Mouse (Mus musculus): ENCODE measurements around the gene Gng7. TPM values are rescaled to one million over a fixed set of nuclear protein-coding genes. Genes with fewer than 3 reads are reported as not detected.

Gene Gng7
- total RNA-seq, 2 experiments from 2014 or later, result 2.3 to 2.5 TPM

DNA sequence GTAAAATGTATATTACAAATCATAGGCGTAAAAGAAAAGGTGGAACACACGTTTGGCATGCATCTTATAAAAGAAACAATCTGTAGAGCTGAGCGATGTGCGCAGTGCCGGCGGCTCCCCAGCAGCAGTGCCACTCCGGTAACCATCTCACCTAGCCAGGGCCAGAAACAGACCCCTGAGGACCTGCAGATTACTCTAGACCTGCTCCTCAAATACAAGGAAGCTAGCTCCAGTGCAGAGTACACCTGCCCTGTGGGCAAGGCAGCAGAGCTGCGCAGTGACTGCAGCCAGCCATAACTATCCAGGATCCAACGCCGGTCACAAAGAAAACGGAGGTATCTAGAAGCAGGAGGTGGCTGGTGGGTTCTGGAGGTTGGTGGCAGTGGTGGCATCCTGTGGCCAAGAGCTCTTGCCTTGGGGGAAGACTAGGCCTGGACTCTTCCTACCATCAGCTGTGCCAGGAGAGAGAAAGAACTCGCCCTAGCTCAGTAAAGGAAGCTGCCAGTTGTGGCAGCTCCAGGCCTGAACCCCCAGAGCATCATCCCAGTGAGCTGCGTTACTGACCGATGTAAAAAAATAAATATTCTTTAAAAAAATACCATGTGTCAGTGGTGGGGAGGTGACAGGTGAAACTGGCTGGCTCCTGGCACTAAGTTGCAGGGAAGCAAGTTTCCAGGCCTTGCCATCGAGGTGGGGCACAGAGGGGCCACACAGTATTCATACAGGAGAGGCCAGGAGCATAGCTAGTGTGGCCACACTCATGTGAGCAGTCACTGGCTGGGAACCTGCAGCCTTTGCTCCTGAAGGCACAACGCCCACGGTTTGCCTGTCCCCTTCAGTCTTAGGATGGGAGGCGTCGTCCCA, 113.1 kb downstream of the Gng7 start:
- no peak for DNase-seq (ENCODE audit: low spot score)

DNA sequence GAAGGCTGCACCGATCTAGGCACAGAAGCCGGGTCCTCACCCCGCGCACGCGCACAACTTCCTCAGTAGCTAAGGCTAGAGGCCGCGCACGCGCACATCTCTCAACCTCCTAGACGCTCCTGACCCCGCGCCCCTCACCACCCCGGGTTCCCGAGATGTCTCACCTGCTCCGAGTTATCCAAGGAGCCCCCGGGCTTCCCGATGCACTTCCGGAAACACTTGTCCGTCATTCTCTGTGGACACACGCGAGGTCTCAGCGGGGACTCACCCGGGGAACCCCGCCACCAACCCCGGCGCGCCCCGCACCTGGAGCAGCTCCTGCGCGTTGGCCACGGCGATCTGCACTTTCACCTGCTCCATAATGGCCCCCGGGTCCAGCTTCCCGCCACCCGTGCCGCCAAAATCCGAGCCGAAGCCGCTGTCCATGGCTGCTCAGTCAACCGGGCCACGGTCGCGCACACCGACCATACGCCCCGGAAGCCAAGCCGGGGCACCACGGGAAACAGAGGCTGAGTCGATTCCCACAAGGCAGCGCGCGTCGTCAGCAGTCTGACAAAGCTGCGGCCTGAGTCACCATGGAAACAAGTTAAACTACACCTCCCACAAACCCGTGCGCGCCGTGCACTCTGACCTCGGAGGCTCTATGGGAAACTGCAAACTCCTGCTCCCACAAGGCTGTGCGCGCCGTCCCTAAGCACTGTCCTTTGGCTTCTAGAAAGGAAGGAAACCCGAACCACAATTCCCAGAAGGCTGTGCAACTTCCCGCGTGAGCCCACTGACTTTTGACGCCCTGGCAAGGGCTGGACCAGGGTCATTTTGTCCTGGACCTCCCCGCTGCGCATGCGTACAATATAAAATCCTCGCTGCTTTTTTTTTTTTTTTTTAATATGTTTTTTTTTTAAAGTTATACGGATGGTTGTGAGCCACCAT, 114.2 kb downstream of the Gng7 start, which contains the start of gene Timm13:
Gene Timm13 (minus strand): TSS at position 652 of the 930 bp plus-strand sequence.
- DNase-seq (ENCODE audit: low spot score), result peak; percentile 99

DNA sequence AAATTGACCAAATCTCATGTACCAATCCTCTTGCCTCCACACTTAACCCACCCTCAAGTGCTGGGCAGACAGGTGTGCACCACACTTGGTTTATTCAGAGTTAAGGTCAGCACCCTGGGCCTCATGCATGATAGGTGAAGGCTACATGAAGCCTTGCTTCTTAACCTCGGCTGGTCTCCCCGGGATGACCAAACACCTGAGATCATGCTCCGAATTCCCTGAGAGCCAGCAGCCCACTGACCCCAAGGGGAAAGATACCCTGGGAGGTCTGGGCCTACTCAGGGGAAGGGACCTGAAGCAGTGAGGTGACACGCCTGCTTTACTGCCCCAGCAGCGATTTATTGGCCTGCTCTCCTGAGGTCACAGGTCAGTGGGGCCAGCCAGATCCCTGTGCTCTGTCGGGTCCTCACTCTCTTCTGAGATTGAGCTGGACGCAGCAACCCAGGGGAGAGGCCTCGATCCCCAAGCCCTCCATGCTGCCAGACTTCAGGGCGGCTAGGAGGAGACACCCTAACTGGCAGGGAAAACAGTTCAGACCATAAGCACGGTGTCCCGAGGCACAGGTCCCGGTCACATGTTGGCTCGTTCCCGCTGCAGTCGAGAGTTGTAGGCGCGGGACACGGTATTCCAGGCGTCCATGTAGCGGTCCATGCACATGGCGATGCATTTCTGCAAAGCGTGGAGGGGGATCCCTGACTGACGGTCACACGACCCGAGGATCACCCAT, 115.0 kb downstream of the Gng7 start:
- no peak for DNase-seq (ENCODE audit: low spot score)

DNA sequence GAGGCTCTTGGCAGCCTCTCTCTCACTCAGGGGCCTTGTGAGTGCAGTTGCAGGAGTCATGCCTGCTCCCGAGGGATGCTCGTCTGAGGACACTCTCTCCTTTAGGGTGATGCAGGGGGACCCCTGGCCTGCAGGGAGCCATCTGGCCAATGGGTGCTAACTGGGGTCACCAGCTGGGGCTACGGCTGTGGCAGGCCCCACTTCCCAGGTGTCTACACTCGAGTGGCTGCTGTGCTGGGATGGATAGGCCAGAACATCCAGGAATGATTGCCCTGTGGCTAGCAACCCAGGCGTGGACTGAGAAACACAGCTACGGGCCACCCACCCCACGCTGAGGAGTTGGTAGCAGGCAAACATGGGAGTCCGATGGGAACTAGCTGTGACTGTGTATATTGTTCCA, 115.7 kb downstream of the Gng7 start:
- no peak for DNase-seq (ENCODE audit: low spot score)

Other genes starting within 250 kb of the Gng7 start
- gene Sf3a2, start 216.7 kb downstream of the Gng7 start, total RNA-seq (2021), result 10 to 100 TPM; 27.3 to 27.6 TPM
- gene Plekhj1, start 216.3 kb downstream of the Gng7 start, total RNA-seq (2021), result 10 to 100 TPM; 24.3 to 25.8 TPM
- under 1 TPM; 0.31 to 0.32 TPM for gene Amh, start 209.7 kb downstream of the Gng7 start, total RNA-seq (2021)
- gene Jsrp1, start 201.4 kb downstream of the Gng7 start, total RNA-seq (2021), result 100 to 1,000 TPM; 448 to 461 TPM
- gene Oaz1, start 188.3 kb downstream of the Gng7 start, total RNA-seq (2021), result 100 to 1,000 TPM; 698 to 770 TPM
- gene Lingo3, start 170.9 kb downstream of the Gng7 start, total RNA-seq (2021), result 10 to 100 TPM in 1 of 2 experiments, 1 to 10 TPM in 1; 8.3 to 12.6 TPM
- gene Lsm7, start 159.7 kb downstream of the Gng7 start, total RNA-seq (2021), result 10 to 100 TPM; 12.6 to 14.7 TPM
- 10 to 100 TPM; 12.4 to 12.6 TPM for gene Sppl2b, start 159.7 kb downstream of the Gng7 start, total RNA-seq (2021)
- gene Tmprss9, start 143.1 kb downstream of the Gng7 start, total RNA-seq (2021), result not detected
- gene Timm13, start 114.0 kb downstream of the Gng7 start, total RNA-seq (2021), result 100 to 1,000 TPM; 109 to 127 TPM
- 1 to 10 TPM; 2.7 to 3.2 TPM for gene Lmnb2, start 96.7 kb downstream of the Gng7 start, total RNA-seq (2021)
- gene Gadd45b, start 84.9 kb downstream of the Gng7 start, total RNA-seq (2021), result 10 to 100 TPM; 17.3 to 25.0 TPM
- gene Diras1, start 10.7 kb upstream of the Gng7 start, total RNA-seq (2021), result under 1 TPM in 1 of 2 experiments, not detected in 1; 0.07 TPM
- gene Slc39a3, start 22.5 kb upstream of the Gng7 start, total RNA-seq (2021), result 10 to 100 TPM; 13.7 TPM
- 100 to 1,000 TPM; 101 to 103 TPM for gene Sgta, start 45.2 kb upstream of the Gng7 start, total RNA-seq (2021)
- 10 to 100 TPM; 21.1 to 26.0 TPM for gene Thop1, start 55.1 kb upstream of the Gng7 start, total RNA-seq (2021)
- gene Creb3l3, start 83.9 kb upstream of the Gng7 start, total RNA-seq (2021), result under 1 TPM in 1 of 2 experiments, not detected in 1; 0.09 TPM
- gene Map2k2, start 91.0 kb upstream of the Gng7 start, total RNA-seq (2021), result 100 to 1,000 TPM; 173 to 189 TPM
- 10 to 100 TPM; 22.1 to 24.5 TPM for gene Zbtb7a, start 120.3 kb upstream of the Gng7 start, total RNA-seq (2021)
- 10 to 100 TPM; 15.3 to 17.1 TPM for gene Pias4, start 153.0 kb upstream of the Gng7 start, total RNA-seq (2021)
- gene Eef2, start 161.7 kb upstream of the Gng7 start, total RNA-seq (2021), result 1,000 to 10,000 TPM; 1,320 to 1,335 TPM
- gene Dapk3, start 168.1 kb upstream of the Gng7 start, total RNA-seq (2021), result 10 to 100 TPM; 25.5 to 28.4 TPM
- not detected for gene 4930442H23Rik, start 168.9 kb upstream of the Gng7 start, total RNA-seq (2021)
- 100 to 1,000 TPM in 1 of 2 experiments, 10 to 100 TPM in 1; 59.9 to 118 TPM for gene Nmrk2, start 187.1 kb upstream of the Gng7 start, total RNA-seq (2021)
- gene Atcay, start 215.9 kb upstream of the Gng7 start, total RNA-seq (2021), result not detected
- 1 to 10 TPM; 1.9 to 2.7 TPM for gene Zfr2, start 218.2 kb upstream of the Gng7 start, total RNA-seq (2021)
- gene Matk, start 238.0 kb upstream of the Gng7 start, total RNA-seq (2021), result not detected